Mouse (Mus musculus) liver, embryonic 14.5 days (tissue): ENCODE results near the gene Rnf111.

ENCODE experiments used
- CTCF ChIP-seq: IDR thresholded peaks from 2 replicates; pipeline ENCODE4 v1.5.1; 2016; ENCODE audit warnings: antibody characterized with exemption, low read depth, control low read depth
- EP300 ChIP-seq: IDR thresholded peaks from 2 replicates; pipeline ENCODE4 v1.6.1; 2016; ENCODE audit warnings: antibody characterized with exemption, low read depth

DNA sequence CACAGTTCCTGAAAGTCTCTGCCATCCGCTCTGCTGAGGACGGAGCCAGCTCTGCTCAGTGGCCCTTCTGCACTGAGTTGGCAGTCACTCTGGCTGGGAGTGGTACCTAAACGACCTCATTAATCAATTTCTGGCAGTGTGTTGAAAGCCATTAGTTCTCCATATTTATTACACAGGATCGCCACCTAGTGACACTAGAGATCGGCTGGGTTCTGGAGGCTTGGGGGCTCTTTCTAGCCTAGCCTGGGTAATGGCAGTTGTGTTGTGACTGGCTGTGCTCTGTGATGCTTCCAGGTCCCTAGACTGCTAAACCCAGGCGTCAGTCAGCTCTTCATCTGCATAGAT, 111.0 kb downstream of the Rnf111 start:
- TF ChIP-seq CTCF = peak; percentile 53
- TF ChIP-seq EP300 = no peak
